Mouse (Mus musculus): ENCODE data around the gene Asic2. TPM values are rescaled to one million over a fixed set of nuclear protein-coding genes. Genes with fewer than 3 reads are reported as not detected.

The Asic2 gene
- polyA plus RNA-seq, 1 experiment: 24.0 TPM

DNA sequence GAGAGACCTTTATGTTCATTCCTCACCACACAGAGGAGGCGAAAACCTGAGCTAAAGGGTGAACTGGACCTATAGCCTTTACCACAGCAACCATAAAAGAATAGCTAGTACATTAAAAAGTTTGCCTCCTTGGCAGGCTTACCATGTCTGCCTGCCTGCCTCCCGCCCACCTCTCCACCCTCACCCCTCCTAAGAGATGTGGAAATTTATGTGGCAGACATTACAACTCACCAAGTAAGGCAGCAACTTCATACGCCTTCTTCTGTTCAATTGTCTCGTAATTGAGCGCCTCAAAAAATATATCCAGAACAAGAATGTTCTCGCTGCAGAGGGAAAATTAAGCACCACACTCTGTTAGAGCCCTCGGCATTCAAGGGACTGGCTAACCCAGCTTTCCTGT is 1081.9 kb downstream of the Asic2 start:
- TF ChIP-seq CTCF (IDR thresholded peaks at IDR 0.05; ENCODE audit: borderline replicate concordance, extremely low read depth, insufficient read depth, insufficient read length) (no peak), POLR2A (IDR thresholded peaks at IDR 0.05; ENCODE audit: borderline replicate concordance, extremely low read depth, insufficient read depth, insufficient read length, poor library complexity, severe bottlenecking) (no peak)
- no peak for DNase-seq (ENCODE audit: low read depth)

DNA sequence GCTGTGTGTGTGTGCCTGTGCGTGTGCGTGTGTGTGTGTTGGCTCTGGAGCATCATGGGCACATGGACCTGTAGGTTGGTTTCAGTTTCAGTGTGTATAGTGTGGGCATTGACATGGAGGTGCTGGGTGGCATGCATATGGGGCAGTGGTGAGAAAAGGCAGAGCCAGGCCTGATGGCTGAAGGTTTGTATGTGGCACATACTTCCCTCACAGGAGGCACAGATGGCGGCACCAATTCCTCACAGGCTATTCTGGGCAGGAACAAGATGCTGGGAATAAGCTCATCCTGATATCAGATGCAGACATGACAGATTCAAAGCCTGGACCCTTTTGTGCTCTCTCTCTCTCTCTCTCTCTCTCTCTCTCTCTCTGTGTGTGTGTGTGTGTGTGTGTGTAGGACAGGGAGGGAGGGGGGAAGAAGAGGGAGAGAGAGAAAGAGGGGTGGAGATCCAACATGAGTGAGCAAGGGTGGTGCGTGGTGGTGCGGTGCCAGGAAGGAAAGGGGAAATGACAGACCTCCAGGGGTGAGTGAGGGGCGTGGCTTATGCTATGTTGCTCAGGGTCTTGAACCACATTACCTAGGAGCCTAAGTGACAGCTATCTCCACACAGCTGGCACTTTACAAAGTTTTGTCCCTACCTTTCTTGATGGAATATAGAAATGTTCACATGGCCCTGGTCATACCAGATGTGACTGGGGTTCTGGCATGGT is 1083.6 kb downstream of the Asic2 start:
- peak; percentile 18 for DNase-seq (ENCODE audit: low read depth)
- TF ChIP-seq POLR2A (IDR thresholded peaks at IDR 0.05; ENCODE audit: borderline replicate concordance, extremely low read depth, insufficient read depth, insufficient read length, poor library complexity, severe bottlenecking) (no peak), CTCF (IDR thresholded peaks at IDR 0.05; ENCODE audit: borderline replicate concordance, extremely low read depth, insufficient read depth, insufficient read length) (no peak)

DNA sequence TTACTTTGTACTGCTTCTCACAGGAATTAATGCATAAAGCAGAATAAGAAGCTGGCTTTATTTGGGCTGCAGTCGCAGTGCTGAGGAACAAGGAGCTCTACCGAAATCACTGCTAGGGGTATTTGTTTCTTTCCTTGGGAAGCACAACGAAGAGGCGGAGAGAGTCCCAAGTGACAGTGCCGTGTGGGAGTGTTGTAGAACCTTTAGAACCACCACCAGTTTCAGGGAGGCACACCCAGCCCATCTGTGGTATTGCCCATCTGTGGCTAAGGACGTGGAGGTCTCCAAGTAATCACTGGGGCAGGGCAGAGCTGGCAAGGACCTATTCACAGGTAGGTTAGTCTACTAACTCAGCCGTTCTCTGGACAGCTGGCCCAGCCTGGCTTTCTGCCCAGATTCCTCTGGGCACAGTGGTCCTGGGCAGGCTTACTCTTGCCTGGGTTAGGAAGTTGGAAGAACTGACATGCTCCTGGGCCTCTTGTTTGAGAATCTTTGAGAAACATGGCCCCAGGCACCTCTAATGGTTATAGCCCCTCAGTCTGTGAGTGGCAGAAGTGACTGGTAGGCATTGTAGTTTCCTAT is 1085.9 kb downstream of the Asic2 start:
- DNase-seq (ENCODE audit: low read depth): no peak
- TF ChIP-seq CTCF (IDR thresholded peaks at IDR 0.05; ENCODE audit: borderline replicate concordance, extremely low read depth, insufficient read depth, insufficient read length): no peak
- no peak for TF ChIP-seq POLR2A (IDR thresholded peaks at IDR 0.05; ENCODE audit: borderline replicate concordance, extremely low read depth, insufficient read depth, insufficient read length, poor library complexity, severe bottlenecking)

DNA sequence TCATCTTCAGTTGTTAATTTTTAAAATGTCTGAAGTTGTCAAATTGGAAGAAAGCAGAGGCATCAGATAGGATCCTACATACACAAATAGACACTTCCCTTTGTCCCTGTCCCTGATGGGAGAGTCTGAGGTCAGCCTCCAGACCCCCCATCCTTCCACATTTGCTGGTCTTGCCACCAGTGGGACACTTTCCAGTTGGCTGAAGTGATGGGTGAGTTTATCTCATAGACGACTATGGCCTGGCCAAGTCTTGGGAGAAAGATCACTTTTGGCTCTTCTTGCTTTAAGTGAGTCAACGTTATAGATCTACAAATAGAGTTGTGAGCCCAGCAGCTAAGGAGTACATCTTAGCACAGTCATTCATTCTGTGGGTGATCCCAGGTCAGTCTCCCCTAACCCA is 1090.2 kb downstream of the Asic2 start:
- no peak for DNase-seq (ENCODE audit: low read depth)
- TF ChIP-seq POLR2A (IDR thresholded peaks at IDR 0.05; ENCODE audit: borderline replicate concordance, extremely low read depth, insufficient read depth, insufficient read length, poor library complexity, severe bottlenecking) (no peak), CTCF (IDR thresholded peaks at IDR 0.05; ENCODE audit: borderline replicate concordance, extremely low read depth, insufficient read depth, insufficient read length) (no peak)

DNA sequence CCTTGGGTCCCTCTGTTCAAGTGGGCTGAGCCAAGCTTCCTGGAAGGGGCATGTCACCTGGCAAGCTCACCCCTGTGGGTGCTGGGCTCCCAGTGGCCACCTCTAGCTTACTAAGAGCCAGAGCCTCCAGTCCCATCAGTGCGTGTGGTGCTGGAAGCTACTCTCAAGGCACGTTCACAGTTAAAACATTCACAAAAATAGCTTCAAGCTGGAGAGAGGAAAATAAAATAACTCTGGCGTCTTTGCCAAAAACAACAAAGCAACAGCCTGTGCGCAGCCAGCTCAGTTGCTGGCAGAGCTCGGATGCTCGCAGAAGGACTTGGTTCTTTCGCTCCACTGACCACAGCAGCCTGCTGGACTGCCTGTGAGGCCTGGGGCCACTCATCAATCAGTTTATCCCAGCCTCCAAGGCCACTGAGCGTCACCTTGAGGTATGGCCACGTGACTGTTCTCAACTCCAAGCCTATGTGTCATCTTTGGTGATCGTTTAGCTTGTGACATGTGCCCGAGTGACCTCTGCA is 1091.1 kb downstream of the Asic2 start:
- DNase-seq (ENCODE audit: low read depth): peak; percentile 77
- TF ChIP-seq CTCF (IDR thresholded peaks at IDR 0.05; ENCODE audit: borderline replicate concordance, extremely low read depth, insufficient read depth, insufficient read length) (no peak), POLR2A (IDR thresholded peaks at IDR 0.05; ENCODE audit: borderline replicate concordance, extremely low read depth, insufficient read depth, insufficient read length, poor library complexity, severe bottlenecking) (no peak)

DNA sequence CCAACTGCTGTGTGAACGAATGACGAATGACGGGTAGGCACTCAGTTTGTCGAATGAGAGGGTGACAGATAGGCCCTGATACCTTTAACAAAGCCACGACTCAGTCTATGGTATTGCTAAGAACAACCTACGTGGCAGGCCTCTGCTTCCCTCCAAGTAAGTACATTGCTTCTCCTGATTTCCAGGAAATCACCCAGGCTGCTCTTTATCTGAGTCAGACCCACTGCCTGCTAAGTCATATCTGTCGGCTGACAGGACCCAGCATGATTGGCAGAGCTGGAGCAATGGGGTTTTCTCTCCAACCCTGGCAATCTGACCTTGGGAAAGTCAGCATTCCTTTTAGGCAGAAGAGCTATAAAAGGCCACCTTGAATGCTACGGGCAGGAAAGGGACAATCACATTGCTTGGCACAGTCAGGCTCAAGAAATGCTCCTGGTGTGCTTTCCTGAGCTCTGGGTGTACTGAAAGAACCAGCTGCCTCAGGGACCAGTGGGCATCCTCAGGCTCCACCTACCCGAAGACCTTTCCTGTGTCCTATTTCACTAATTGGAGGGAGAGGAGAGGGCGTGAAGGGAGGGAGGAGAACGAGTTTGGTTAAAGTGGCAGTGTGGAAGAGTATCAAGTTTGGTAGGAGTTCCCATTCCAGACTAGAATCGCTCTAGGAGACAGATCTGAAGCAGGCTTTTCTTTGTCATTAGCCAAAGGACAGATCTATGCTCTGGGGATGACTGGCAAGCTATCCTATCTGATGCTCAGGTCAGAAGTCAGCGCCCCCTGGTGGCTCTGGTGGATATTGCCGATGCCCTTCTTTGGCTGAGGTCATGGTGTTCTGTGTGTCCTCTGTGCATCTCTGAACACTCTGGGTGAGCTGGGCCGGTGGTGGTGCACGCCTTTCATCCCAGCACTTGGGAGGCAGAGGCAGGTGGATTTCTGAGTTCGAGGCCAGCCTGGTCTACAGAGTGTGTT is 1095.5 kb downstream of the Asic2 start:
- TF ChIP-seq POLR2A (IDR thresholded peaks at IDR 0.05; ENCODE audit: borderline replicate concordance, extremely low read depth, insufficient read depth, insufficient read length, poor library complexity, severe bottlenecking) (no peak), CTCF (IDR thresholded peaks at IDR 0.05; ENCODE audit: borderline replicate concordance, extremely low read depth, insufficient read depth, insufficient read length) (peak; percentile 74)
- peak; percentile 48 for DNase-seq (ENCODE audit: low read depth)

DNA sequence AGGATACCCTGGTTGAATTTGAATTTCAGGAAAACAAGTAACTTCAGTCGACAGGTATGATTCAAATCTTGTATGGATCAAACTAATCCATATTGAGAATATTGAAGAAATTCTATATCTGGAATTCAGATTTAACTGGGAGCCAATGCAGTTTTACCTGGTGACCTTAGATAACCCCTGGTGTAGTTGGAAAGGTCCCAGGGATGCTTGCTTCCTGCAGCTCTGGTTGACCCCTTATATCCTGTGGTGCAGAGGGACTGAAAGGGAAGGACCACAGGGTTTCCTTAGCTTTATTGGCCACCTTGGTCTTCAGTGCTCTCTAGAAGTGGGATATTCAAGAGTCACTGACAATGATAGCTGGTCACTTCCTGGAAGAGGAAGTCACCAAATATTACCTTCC is 1100.2 kb downstream of the Asic2 start:
- no peak for DNase-seq (ENCODE audit: low read depth)
- no peak for TF ChIP-seq POLR2A (IDR thresholded peaks at IDR 0.05; ENCODE audit: borderline replicate concordance, extremely low read depth, insufficient read depth, insufficient read length, poor library complexity, severe bottlenecking)
- no peak for TF ChIP-seq CTCF (IDR thresholded peaks at IDR 0.05; ENCODE audit: borderline replicate concordance, extremely low read depth, insufficient read depth, insufficient read length)

DNA sequence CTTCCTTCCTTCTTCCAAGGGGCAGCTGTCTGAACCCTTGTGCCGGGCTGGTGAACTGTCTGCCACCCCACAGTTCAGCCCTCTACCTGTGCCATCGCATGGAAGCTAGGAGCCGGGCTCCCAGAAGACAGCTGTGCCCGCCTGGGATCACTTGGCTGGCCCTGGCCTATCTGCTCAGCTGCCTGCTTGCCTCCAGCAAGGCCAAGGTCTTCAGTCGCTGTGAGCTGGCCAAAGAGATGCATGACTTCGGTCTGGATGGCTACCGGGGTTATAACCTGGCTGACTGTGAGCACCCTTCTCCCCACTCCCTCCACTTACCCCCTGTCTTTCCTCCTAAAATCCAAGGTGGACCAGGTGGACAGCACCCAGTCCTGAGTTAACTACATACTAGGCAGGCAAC is 1105.3 kb downstream of the Asic2 start:
- no peak for DNase-seq (ENCODE audit: low read depth)
- TF ChIP-seq CTCF (IDR thresholded peaks at IDR 0.05; ENCODE audit: borderline replicate concordance, extremely low read depth, insufficient read depth, insufficient read length) (no peak), POLR2A (IDR thresholded peaks at IDR 0.05; ENCODE audit: borderline replicate concordance, extremely low read depth, insufficient read depth, insufficient read length, poor library complexity, severe bottlenecking) (no peak)

DNA sequence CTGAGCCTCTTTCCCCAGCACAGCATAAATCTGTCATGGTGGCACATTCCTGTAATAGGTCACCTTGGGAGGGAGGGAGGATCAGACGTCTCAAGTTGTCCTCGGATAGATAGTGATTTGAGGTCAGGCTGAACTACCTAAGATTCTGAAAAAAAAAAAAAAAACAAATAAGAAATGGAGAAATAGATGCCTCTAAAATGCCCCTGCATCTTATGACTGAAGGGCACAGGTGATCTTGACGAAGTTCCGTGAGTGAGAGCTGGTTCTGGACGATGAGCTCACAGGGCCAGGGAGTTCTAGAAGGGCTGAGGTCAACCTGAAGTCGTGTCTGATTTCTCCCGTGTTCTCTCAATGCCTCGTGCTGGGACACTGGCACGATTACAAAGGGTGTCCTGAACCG is 1110.2 kb downstream of the Asic2 start, which contains the start of gene Spaca3:
Spaca3 (plus strand) TSS at position 301 of the 400 bp plus-strand sequence.
- TF ChIP-seq CTCF (IDR thresholded peaks at IDR 0.05; ENCODE audit: borderline replicate concordance, extremely low read depth, insufficient read depth, insufficient read length) (no peak), POLR2A (IDR thresholded peaks at IDR 0.05; ENCODE audit: borderline replicate concordance, extremely low read depth, insufficient read depth, insufficient read length, poor library complexity, severe bottlenecking) (no peak)
- DNase-seq (ENCODE audit: low read depth): no peak

DNA sequence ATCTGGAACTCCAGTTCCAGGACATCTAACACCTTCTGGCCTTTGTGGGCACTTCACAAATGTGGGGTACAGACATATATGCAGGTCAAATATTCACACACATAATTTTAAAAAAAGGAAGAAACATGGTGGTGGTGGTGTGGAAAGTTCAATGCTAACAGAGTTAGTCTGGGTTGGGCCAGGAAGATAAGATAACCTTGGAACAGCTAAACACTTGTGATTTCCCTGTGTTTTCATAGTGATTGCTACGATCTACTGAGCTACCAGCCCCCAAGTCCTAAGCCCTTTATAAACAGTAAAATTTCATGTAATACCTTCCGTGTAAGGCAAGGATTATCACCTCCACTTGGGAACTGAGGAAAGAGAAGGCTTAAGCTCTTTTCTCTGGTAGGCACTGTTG is 1111.4 kb downstream of the Asic2 start:
- TF ChIP-seq CTCF (IDR thresholded peaks at IDR 0.05; ENCODE audit: borderline replicate concordance, extremely low read depth, insufficient read depth, insufficient read length) (no peak), POLR2A (IDR thresholded peaks at IDR 0.05; ENCODE audit: borderline replicate concordance, extremely low read depth, insufficient read depth, insufficient read length, poor library complexity, severe bottlenecking) (no peak)
- no peak for DNase-seq (ENCODE audit: low read depth)

DNA sequence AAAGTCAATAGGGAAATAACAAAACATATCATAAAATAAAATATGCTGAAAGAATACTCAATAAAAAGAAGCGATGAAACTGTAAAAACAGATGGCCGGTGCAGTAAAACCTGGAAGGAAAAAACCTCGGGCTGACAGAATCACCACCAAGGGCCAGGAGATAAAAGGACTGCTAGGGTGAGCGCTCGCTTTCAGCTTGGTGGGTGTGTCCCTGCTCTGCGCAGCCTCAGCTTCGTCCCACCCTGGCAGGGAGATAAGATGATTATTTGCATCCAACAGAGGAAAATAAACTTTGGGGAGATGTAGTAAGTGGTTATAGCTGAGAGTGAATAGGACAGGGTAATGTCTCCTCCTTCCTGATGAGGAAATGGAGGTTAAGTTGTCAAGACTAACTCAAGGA is 1113.3 kb downstream of the Asic2 start:
- no peak for DNase-seq (ENCODE audit: low read depth)
- TF ChIP-seq POLR2A (IDR thresholded peaks at IDR 0.05; ENCODE audit: borderline replicate concordance, extremely low read depth, insufficient read depth, insufficient read length, poor library complexity, severe bottlenecking) (no peak), CTCF (IDR thresholded peaks at IDR 0.05; ENCODE audit: borderline replicate concordance, extremely low read depth, insufficient read depth, insufficient read length) (no peak)

Measured in brain, embryonic 14.5 days (tissue).